Mouse (Mus musculus) lung, postnatal 36 days (tissue): ENCODE measurements around the gene Pgs1.

Experiments used
- DNase-seq: peaks from one replicate; pipeline ENCODE4 v3.0.0; 2022; ENCODE audit warnings: mixed read lengths

The Pgs1 gene

GRCm38 (mm10) chr11:117986126-117987031 is at the start of gene Pgs1:
Pgs1 (plus strand) TSS chr11:117986292.
- DNase-seq, result peak; percentile 94

- DNase-seq, result no peak
Measured at GRCm38 (mm10) chr11:117939004-117939730, 46.9 kb upstream of the Pgs1 start.

GRCm38 (mm10) chr11:117939741-117940285 is 46.3 kb upstream of the Pgs1 start:
- peak; percentile 94 for DNase-seq

- DNase-seq, result no peak
Measured at GRCm38 (mm10) chr11:117940881-117941280, 45.2 kb upstream of the Pgs1 start.

GRCm38 (mm10) chr11:117941325-117941834 is 44.7 kb upstream of the Pgs1 start:
- no peak for DNase-seq

GRCm38 (mm10) chr11:117941848-117942247 is 44.2 kb upstream of the Pgs1 start:
- DNase-seq, result no peak

- peak; percentile 74 for DNase-seq
Measured at GRCm38 (mm10) chr11:117946195-117946979, 39.7 kb upstream of the Pgs1 start.

GRCm38 (mm10) chr11:117946996-117947419 is 39.1 kb upstream of the Pgs1 start:
- no peak for DNase-seq

GRCm38 (mm10) chr11:117949392-117950091 is 36.5 kb upstream of the Pgs1 start:
- peak; percentile 91 for DNase-seq

GRCm38 (mm10) chr11:117951391-117951790 is 34.7 kb upstream of the Pgs1 start:
- no peak for DNase-seq

GRCm38 (mm10) chr11:117952174-117952933 is 33.7 kb upstream of the Pgs1 start:
- DNase-seq, result peak; percentile 75

GRCm38 (mm10) chr11:117954094-117954493 is 32.0 kb upstream of the Pgs1 start:
- DNase-seq, result no peak

GRCm38 (mm10) chr11:117954819-117955218 is 31.3 kb upstream of the Pgs1 start:
- DNase-seq, result no peak

- DNase-seq, result peak; percentile 81
Measured at GRCm38 (mm10) chr11:117955621-117956020, 30.5 kb upstream of the Pgs1 start.

GRCm38 (mm10) chr11:117958197-117958596 is 27.9 kb upstream of the Pgs1 start:
- DNase-seq, result no peak

- DNase-seq, result no peak
Measured at GRCm38 (mm10) chr11:117959166-117959565, 26.9 kb upstream of the Pgs1 start.

- no peak for DNase-seq
Measured at GRCm38 (mm10) chr11:117959741-117960381, 26.2 kb upstream of the Pgs1 start.

- no peak for DNase-seq
Measured at GRCm38 (mm10) chr11:117960601-117961000, 25.5 kb upstream of the Pgs1 start.

- DNase-seq, result peak; percentile 90
Measured at GRCm38 (mm10) chr11:117962228-117963067, 23.6 kb upstream of the Pgs1 start.
